ENCODE assay signal across 14 mouse cellular contexts in the genomic region with DNA sequence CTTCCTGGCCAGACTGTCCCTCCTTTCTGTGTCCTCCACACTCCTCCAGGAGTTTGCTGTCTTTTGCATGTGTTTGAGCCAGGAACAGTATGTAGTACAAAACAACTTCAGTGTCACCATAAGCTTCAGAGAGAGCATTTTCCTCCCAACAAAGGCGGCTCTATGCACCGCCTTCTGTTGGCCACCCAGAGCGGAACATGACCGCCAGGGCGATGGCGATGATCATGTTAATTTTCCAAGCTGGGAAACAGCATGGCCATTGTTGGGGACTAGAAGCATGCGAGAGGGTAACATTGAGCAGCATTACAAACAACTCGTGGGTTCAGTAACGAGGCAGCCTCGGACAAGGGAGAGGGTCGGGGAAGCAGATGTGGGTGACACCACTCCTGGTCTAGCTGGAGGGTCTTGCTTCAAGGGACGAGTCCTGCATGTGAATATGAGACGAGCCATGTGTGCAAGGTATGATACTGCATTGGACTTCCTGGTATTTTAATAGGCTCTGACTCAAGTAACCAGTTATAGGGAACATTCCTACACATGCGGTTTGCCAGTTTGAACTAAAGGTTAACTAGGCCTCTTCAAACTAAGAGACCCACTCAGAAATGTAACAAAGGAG. TPM values are rescaled to one million over a fixed set of nuclear protein-coding genes. Genes with fewer than 3 reads are reported as not detected.
DNase-seq lines count a peak whose midpoint lies in the region; TF ChIP-seq lines count a peak whose summit lies in the region.
"Had no signal": no experiment of that assay in that cellular context is flagged by ENCODE, and none has a peak within 500 bp of the region (broad histone marks: within the 10 kb centered on the region; RNA-seq: fewer than 3 reads in every experiment).

No protein-coding gene starts in this region.

- no peaks in the 10 kb centered on the region; the same call in 1 of the 2 replicates for H3K36me3 ChIP-seq in heart, adult 2 months (ENCODE audit: control insufficient read depth, insufficient read depth, low read length)
- no peaks in the 10 kb centered on the region for H3K36me3 ChIP-seq in E14TG2a.4 (ENCODE audit: insufficient read depth, low read length)
- H3K36me3 ChIP-seq in hindbrain, embryonic 10.5 days, result no peaks in the 10 kb centered on the region

- no peak for TF ChIP-seq EP300 in heart, adult 2 months (IDR thresholded peaks at IDR 0.05; ENCODE audit: insufficient read depth, low read depth, low read length)

- TF ChIP-seq POLR2A in heart, adult 2 months (IDR thresholded peaks at IDR 0.05; ENCODE audit: insufficient read depth, low read depth, low read length), result no peak

- no peak overlapping the region for H3K4me3 ChIP-seq in heart, adult 2 months
- 0 out of 2 replicates have a peak overlapping the region, but pooled peaks have one; percentile 32 for H3K4me3 ChIP-seq in E14TG2a.4 (replicated peaks; ENCODE audit: low read length)
- no peak overlapping the region for H3K4me3 ChIP-seq in hindbrain, embryonic 10.5 days

- H3K79me2 ChIP-seq in heart, adult 2 months (replicated peaks; ENCODE audit: control insufficient read depth, insufficient read depth, low read length), result no peaks in the 10 kb centered on the region

- WGBS in heart, adult 2 months, result 89% methylated on average over 14 of the region's 14 CpGs
- WGBS in hindbrain, embryonic 10.5 days, result 75% methylated on average over 14 of the region's 14 CpGs

- H3K27me3 ChIP-seq in heart, adult 2 months (ENCODE audit: control insufficient read depth, insufficient read depth, low read length), result no peaks in the 10 kb centered on the region
- H3K27me3 ChIP-seq in E14TG2a.4 (ENCODE audit: insufficient read depth, low read length), result peaks cover 24% of the 10 kb centered on the region
- no peaks in the 10 kb centered on the region for H3K27me3 ChIP-seq in hindbrain, embryonic 10.5 days (ENCODE audit: insufficient read depth, poor library complexity, severe bottlenecking)

- no peak overlapping the region for H3K27ac ChIP-seq in heart, adult 2 months
- H3K27ac ChIP-seq in hindbrain, embryonic 10.5 days, result 0 out of 2 replicates have a peak overlapping the region, but pooled peaks have one; percentile 23

- DNase-seq in heart, adult 11 months, result peak; percentile 71
- DNase-seq in heart, adult 2 months, result no peak
- DNase-seq in hindbrain, embryonic 10.5 days (ENCODE audit: low spot score), result no peak
- DNase-seq in mesoderm, embryonic 11.5 days (ENCODE audit: low read depth, low spot score), result peak; percentile 38
- no peak for DNase-seq in thymus, postnatal 25 days
- DNase-seq in testis, postnatal 14 days (ENCODE audit: low spot score), result no peak
- DNase-seq in spleen, adult 18-20 months, result no peak
- DNase-seq: B cell, adult 2 months; heart, adult 18-20 months had no signal

- no peak for TF ChIP-seq CTCF in heart, adult 2 months (IDR thresholded peaks at IDR 0.05)
- TF ChIP-seq CTCF in E14TG2a.4 (conservative IDR thresholded peaks at IDR 0.05; ENCODE audit: low read length), result no peak

- H3K4me1 ChIP-seq in heart, adult 2 months (ENCODE audit: control insufficient read depth, insufficient read depth, low read length), result peaks cover 12% of the 10 kb centered on the region
- H3K4me1 ChIP-seq in E14TG2a.4 (replicated peaks; ENCODE audit: low read depth, low read length), result peaks cover 7% of the 10 kb centered on the region
- 0 out of 2 replicates have a peak, but pooled peaks cover 9% of the 10 kb centered on the region for H3K4me1 ChIP-seq in hindbrain, embryonic 10.5 days (replicated peaks)

- H3K9me3 ChIP-seq in E14TG2a.4 (ENCODE audit: low read length), result no peaks in the 10 kb centered on the region
- H3K9me3 ChIP-seq in hindbrain, embryonic 10.5 days, result no peaks in the 10 kb centered on the region

- no peak overlapping the region for H3K9ac ChIP-seq in heart, adult 2 months (ENCODE audit: low read depth, low read length)

- intact Hi-C loops in heart, adult 2 months (cut with DNase I), result no loop called here

RNA-seq across cellular contexts. Expression of gene Cxcl10, which starts 22.8 kb away (rescaled TPM):
- under 1 TPM in 1 of 2 experiments, not detected in 1; 0.34 TPM for total RNA-seq in heart, adult 2 months (2021)
- 1.0 and 3.6 TPM in 2 replicates for polyA plus RNA-seq in heart, adult 2 months (2012; rRNA removed)
- polyA plus RNA-seq in hindbrain, embryonic 10.5 days (2016; fragmentation: Nextera tagmentation; extraction: Ambion mirVana), result 0.20 and 0.77 TPM in 2 replicates
- total RNA-seq: left cerebral cortex, postnatal 10 days had no signal
- polyA plus RNA-seq: neural tube, embryonic 11.5 days had no signal

RNA-seq across cellular contexts. Expression of gene Art3, which starts 39.8 kb away (rescaled TPM):
- 100 to 1,000 TPM; 622 to 797 TPM for total RNA-seq in heart, adult 2 months (2021)
- 268 and 420 TPM in 2 replicates for polyA plus RNA-seq in heart, adult 2 months (2012; rRNA removed)
- polyA plus RNA-seq in hindbrain, embryonic 10.5 days (2016; fragmentation: Nextera tagmentation; extraction: Ambion mirVana), result 1.6 and 2.7 TPM in 2 replicates
- total RNA-seq: hematopoietic stem cell, adult 5-6 weeks had no signal

RNA-seq across cellular contexts. Expression of gene Cxcl9, which starts 43.6 kb away (rescaled TPM):
- 1 to 10 TPM; 2.8 to 3.0 TPM for total RNA-seq in heart, adult 2 months (2021)
- polyA plus RNA-seq in heart, adult 2 months (2012; rRNA removed), result 12.2 and 21.0 TPM in 2 replicates
- polyA plus RNA-seq in hindbrain, embryonic 10.5 days (2016; fragmentation: Nextera tagmentation; extraction: Ambion mirVana), result not detected in 2 replicates
- total RNA-seq: left cerebral cortex, postnatal 10 days had no signal
- polyA plus RNA-seq: lung, embryonic 16.5 days; neural tube, embryonic 11.5 days had no signal

Comparison
In these comparisons a context has a peak if more than half of its experiments do, and no peak if none do; other contexts are left out.
1. DNase-seq: peak in heart, adult 11 months (single experiment) and mesoderm, embryonic 11.5 days (single experiment); none in heart, adult 2 months (0 of 2), hindbrain, embryonic 10.5 days (single experiment), thymus, postnatal 25 days (single experiment), testis, postnatal 14 days (single experiment) and spleen, adult 18-20 months (0 of 2).
2. RNA of gene Art3, which starts 39.8 kb away (polyA plus RNA-seq): 268 to 420 TPM in heart, adult 2 months; 1.6 to 2.7 TPM in hindbrain, embryonic 10.5 days; every median in the first group is over 10 times any median in the second.
3. RNA of gene Cxcl9, which starts 43.6 kb away (polyA plus RNA-seq): 12.2 to 21.0 TPM in heart, adult 2 months; not detected in hindbrain, embryonic 10.5 days; every median in the first group is over 10 times any median in the second.